Mouse (Mus musculus) forelimb bud, embryonic 11.5 days (tissue): Measurements from ENCODE around the gene H2al1b.
"Not testable (repeated sequence)": the region's sequence is repeated elsewhere in the genome, so short reads cannot be mapped to it uniquely, and the experiment has no call there.

Experiments
- DNase-seq: peaks from one replicate; pipeline ENCODE4 v3.0.0-alpha.2; 2012; ENCODE audit warnings: low read depth, low spot score

H2al1b gene

GRCm38 (mm10) chrX:11302132-11302531 is at the start of gene H2al1b:
TSS of gene H2al1b (plus strand) at chrX:11302432.
- not testable (repeated sequence) for DNase-seq

GRCm38 (mm10) chrX:11254062-11254461 is 48.2 kb upstream of the H2al1b start:
- DNase-seq, result no peak

GRCm38 (mm10) chrX:11254521-11255207 is 47.6 kb upstream of the H2al1b start:
- no peak for DNase-seq

GRCm38 (mm10) chrX:11255564-11256360 is 46.5 kb upstream of the H2al1b start:
- DNase-seq, result peak; percentile 58

- DNase-seq, result peak; percentile 40
Measured at GRCm38 (mm10) chrX:11264918-11265317, 37.3 kb upstream of the H2al1b start.

DNA sequence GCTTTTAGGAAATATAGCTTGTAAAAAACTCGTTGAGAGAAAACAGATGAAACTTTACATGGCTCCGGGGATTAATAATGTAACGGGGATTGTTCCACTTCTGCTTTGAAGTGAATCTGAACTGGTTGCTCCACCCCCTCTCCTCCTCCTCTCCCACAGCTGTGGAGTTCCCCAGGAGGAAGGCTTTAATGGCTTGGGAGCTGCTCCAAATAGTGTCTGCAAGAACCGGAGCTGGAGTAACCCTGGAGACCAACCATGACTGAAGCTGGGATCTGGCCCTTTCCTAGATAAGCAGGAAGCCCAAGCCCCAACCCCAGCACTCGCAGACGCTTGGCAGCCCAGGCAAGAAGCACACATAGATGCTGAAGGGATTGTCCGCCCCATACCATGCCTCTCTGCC is 34.4 kb upstream of the H2al1b start:
- peak; percentile 28 for DNase-seq

GRCm38 (mm10) chrX:11269074-11269473 is 33.2 kb upstream of the H2al1b start:
- no peak for DNase-seq

GRCm38 (mm10) chrX:11273190-11273589 is 29.0 kb upstream of the H2al1b start:
- no peak for DNase-seq

- no peak for DNase-seq
Measured at GRCm38 (mm10) chrX:11277083-11277482, 25.1 kb upstream of the H2al1b start.

DNA sequence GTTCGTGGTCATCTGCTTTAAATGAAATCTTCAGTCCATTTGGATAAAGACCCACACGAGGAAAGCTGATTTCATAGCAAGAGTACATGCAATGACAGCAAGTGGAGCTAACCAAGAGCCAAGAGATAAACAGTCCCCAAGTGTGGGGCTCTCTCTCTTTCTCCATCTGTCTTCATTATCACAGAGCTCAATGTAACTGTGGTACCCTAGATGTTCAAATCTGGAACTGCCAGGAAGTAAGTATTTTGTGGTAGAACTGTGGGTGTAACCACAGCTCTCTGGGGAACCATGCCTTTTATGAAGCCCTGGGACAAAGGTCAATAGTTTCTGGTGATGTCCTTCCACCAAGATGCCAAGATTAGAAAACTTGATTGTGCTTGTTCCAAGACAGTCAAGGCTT is 21.5 kb upstream of the H2al1b start:
- no peak for DNase-seq

DNA sequence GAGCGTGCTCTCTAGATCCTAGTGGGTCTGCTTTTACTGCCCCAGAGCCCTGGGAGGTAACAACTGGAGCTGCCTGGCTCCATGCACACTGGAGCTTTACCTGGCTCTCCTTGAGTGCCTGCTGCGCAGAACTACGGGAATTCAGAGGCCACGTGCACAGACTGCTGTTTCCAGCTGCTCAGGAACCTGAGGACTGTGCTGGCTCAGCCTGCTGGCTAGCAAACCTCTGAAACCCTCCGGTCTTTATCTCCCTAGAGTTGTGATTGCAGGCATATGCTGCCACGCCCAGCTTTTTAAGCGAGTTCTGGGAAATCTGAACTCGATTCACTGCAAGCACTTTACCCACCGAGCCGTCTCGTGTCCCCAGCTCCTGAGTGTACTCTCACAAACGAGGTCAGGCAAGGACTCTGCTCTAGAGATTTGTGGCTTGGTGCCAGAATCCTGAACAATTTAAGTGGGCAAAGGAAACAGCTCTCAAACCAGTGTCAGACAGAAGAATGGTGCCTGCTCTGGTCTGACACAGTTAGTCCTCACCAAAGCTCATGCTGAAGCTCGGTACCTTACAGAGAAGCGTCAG is 13.8 kb upstream of the H2al1b start:
- DNase-seq, result no peak

- DNase-seq, result no peak
Measured at GRCm38 (mm10) chrX:11289244-11289643, 13.0 kb upstream of the H2al1b start.

DNA sequence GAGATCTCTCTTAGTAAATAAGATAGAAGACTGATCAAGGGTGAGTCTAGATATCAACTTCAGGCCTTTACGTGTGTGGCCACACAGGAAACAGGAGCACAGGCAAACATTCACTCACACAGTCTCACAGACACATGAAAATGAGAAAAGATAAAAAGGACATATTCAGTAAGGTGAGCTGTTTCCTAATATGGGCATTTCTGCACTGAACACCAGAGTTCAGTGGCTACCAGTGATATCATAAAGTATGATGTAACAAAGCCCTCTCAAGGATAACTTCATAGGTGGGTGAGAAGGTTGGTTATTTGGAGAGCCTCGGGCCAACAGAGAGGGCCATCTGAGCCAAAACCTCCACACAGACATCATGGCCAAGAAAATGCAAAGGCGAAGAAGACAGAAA is 3.3 kb upstream of the H2al1b start, which contains the start of gene H2al1a:
Gene H2al1a, plus strand, starts transcription at position 301 of the 400 bp plus-strand sequence.
- DNase-seq, result not testable (repeated sequence)

- DNase-seq, result not testable (repeated sequence)
Measured at GRCm38 (mm10) chrX:11305355-11305754, 3.1 kb downstream of the H2al1b start, which contains the start of gene H2al1c. TSS of gene H2al1c (plus strand) at chrX:11305655.

- DNase-seq, result not testable (repeated sequence)
Measured at GRCm38 (mm10) chrX:11308524-11308923, 6.3 kb downstream of the H2al1b start, which contains the start of gene H2al1d. TSS of gene H2al1d (plus strand) at chrX:11308824.

DNA sequence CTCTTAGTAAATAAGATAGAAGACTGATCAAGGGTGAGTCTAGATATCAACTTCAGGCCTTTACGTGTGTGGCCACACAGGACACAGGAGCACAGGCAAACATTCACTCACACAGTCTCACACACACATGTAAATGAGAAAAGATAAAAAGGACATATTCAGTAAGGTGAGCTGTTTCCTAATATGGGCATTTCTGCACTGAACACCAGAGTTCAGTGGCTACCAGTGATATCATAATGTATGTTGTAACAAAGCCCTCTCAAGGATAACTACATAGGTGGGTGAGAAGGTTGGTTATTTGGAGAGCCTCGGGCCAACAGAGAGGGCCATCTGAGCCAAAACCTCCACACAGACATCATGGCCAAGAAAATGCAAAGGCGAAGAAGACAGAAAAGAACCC is 9.4 kb downstream of the H2al1b start, which contains the start of gene H2al1e:
Gene H2al1e, plus strand, starts transcription at position 301 of the 400 bp plus-strand sequence.
- DNase-seq, result not testable (repeated sequence)

DNA sequence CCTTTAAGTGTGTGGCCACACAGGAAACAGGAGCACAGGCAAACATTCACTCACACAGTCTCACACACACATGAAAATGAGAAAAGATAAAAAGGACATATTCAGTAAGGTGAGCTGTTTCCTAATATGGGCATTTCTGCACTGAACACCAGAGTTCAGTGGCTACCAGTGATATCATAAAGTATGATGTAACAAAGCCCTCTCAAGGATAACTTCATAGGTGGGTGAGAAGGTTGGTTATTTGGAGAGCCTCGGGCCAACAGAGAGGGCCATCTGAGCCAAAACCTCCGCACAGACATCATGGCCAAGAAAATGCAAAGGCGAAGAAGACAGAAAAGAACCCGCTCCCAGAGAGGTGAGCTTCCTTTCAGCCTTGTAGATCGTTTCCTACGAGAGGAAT is 12.6 kb downstream of the H2al1b start, which contains the start of gene H2al1f:
Gene H2al1f, plus strand, starts transcription at position 301 of the 400 bp plus-strand sequence.
- DNase-seq, result not testable (repeated sequence)

DNA sequence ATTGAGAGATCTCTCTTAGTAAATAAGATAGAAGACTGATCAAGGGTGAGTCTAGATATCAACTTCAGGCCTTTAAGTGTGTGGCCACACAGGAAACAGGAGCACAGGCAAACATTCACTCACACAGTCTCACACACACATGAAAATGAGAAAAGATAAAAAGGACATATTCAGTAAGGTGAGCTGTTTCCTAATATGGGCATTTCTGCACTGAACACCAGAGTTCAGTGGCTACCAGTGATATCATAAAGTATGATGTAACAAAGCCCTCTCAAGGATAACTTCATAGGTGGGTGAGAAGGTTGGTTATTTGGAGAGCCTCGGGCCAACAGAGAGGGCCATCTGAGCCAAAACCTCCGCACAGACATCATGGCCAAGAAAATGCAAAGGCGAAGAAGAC is 15.7 kb downstream of the H2al1b start, which contains the start of gene H2al1g:
Gene H2al1g, plus strand, starts transcription at position 301 of the 400 bp plus-strand sequence.
- DNase-seq, result not testable (repeated sequence)

GRCm38 (mm10) chrX:11321192-11321591 is 19.0 kb downstream of the H2al1b start, which contains the start of gene H2al1h:
TSS of gene H2al1h (plus strand) at chrX:11321492.
- not testable (repeated sequence) for DNase-seq

DNA sequence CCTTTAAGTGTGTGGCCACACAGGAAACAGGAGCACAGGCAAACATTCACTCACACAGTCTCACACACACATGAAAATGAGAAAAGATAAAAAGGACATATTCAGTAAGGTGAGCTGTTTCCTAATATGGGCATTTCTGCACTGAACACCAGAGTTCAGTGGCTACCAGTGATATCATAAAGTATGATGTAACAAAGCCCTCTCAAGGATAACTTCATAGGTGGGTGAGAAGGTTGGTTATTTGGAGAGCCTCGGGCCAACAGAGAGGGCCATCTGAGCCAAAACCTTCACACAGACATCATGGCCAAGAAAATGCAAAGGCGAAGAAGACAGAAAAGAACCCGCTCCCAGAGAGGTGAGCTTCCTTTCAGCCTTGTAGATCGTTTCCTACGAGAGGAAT is 22.1 kb downstream of the H2al1b start, which contains the start of gene H2al1i:
Gene H2al1i, plus strand, starts transcription at position 301 of the 400 bp plus-strand sequence.
- not testable (repeated sequence) for DNase-seq

DNA sequence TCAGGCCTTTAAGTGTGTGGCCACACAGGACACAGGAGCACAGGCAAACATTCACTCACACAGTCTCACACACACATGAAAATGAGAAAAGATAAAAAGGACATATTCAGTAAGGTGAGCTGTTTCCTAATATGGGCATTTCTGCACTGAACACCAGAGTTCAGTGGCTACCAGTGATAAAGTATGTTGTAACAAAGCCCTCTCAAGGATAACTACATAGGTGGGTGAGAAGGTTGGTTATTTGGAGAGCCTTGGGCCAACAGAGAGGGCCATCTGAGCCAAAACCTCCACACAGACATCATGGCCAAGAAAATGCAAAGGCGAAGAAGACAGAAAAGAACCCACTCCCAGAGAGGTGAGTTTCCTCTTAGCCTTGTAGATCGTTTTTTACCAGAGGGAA is 25.3 kb downstream of the H2al1b start, which contains the start of gene H2al1j:
Gene H2al1j, plus strand, starts transcription at position 301 of the 400 bp plus-strand sequence.
- not testable (repeated sequence) for DNase-seq
